Mouse (Mus musculus) WW6 (cell line): ENCODE measurements around the gene Cep85l.

Experiments
- DNase-seq: peaks from one replicate; pipeline ENCODE4 v3.0.0-alpha.2; 2013; ENCODE audit warnings: low read depth, low spot score

Gene Cep85l

GRCm38 (mm10) chr10:53394923-53395629, 15.3 kb upstream of the Cep85l start:
- DNase-seq, result no peak

GRCm38 (mm10) chr10:53388227-53388920, 8.6 kb upstream of the Cep85l start:
- DNase-seq, result no peak

- DNase-seq, result no peak
These were observed 5.7 kb upstream of the Cep85l start for GRCm38 (mm10) chr10:53385438-53385837.

- DNase-seq, result no peak
These were observed 5.1 kb upstream of the Cep85l start for GRCm38 (mm10) chr10:53384896-53385295.

GRCm38 (mm10) chr10:53382696-53383365, 3.1 kb upstream of the Cep85l start:
- no peak for DNase-seq

- peak; percentile 31 for DNase-seq
These were observed 602 bp downstream of the Cep85l start for GRCm38 (mm10) chr10:53378981-53379708.

GRCm38 (mm10) chr10:53378296-53378695, 1.5 kb downstream of the Cep85l start:
- DNase-seq, result no peak

- no peak for DNase-seq
These were observed 2.7 kb downstream of the Cep85l start for GRCm38 (mm10) chr10:53377096-53377495.

GRCm38 (mm10) chr10:53373885-53374578, 5.7 kb downstream of the Cep85l start:
- no peak for DNase-seq

- DNase-seq, result no peak
These were observed 12.5 kb downstream of the Cep85l start for GRCm38 (mm10) chr10:53367265-53367664.

- no peak for DNase-seq
These were observed 15.4 kb downstream of the Cep85l start for GRCm38 (mm10) chr10:53364311-53364710.

GRCm38 (mm10) chr10:53359016-53359415, 20.7 kb downstream of the Cep85l start:
- no peak for DNase-seq

GRCm38 (mm10) chr10:53353665-53354064, 26.1 kb downstream of the Cep85l start:
- DNase-seq, result no peak

GRCm38 (mm10) chr10:53349254-53349653, 30.5 kb downstream of the Cep85l start:
- DNase-seq, result no peak

GRCm38 (mm10) chr10:53347787-53348755, 31.7 kb downstream of the Cep85l start:
- peak; percentile 26 for DNase-seq

- no peak for DNase-seq
These were observed 32.8 kb downstream of the Cep85l start for GRCm38 (mm10) chr10:53346916-53347315.

GRCm38 (mm10) chr10:53346506-53346905, 33.2 kb downstream of the Cep85l start:
- no peak for DNase-seq

GRCm38 (mm10) chr10:53345508-53345907, 34.2 kb downstream of the Cep85l start:
- DNase-seq, result no peak

GRCm38 (mm10) chr10:53343865-53344264, 35.9 kb downstream of the Cep85l start:
- DNase-seq, result no peak

GRCm38 (mm10) chr10:53343384-53343783, 36.4 kb downstream of the Cep85l start:
- no peak for DNase-seq
